In the genomic region with DNA sequence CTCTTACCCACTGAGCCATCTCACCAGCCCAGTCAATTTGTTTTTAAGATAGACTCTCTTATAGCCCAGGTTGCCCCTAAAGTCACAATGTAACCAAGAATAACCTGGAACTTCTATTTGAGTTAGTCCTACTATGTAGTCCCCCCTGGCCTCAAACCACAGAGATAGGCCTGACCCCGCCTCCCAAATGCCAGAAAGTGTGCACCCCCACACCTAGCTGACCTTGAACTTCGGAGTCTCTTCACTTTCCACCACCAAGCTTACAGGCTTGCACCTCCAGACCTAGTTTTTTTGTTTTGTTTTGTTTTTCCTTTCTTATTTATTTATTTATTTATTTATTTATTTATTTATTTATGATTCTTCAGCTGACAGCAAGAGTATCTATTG, we compare ENCODE assay signal across 8 mouse cellular contexts. TPM values are rescaled to one million over a fixed set of nuclear protein-coding genes. Genes with fewer than 3 reads are reported as not detected.
A peak's percentile ranks its signal among the peaks of the same experiment; 100 is the strongest.
DNase-seq lines count a peak whose midpoint lies in the region; ATAC-seq and TF ChIP-seq lines count a peak whose summit lies in the region.
"Had no signal": no experiment of that assay in that cellular context is flagged by ENCODE, and none has a peak within 500 bp of the region (broad histone marks: within the 10 kb centered on the region; RNA-seq: fewer than 3 reads in every experiment).

No protein-coding gene starts in this region.

- H3K9me3 ChIP-seq in lung, postnatal 0 days (ENCODE audit: low read length), result no peaks in the 10 kb centered on the region
- no peaks in the 10 kb centered on the region for H3K9me3 ChIP-seq in forebrain, postnatal 0 days (ENCODE audit: low read length)
- no peaks in the 10 kb centered on the region for H3K9me3 ChIP-seq in liver, embryonic 12.5 days (replicated peaks)

- no peak for TF ChIP-seq EP300 in lung, postnatal 0 days (IDR thresholded peaks at IDR 0.05)

- no peaks in the 10 kb centered on the region for H3K36me3 ChIP-seq in lung, postnatal 0 days (ENCODE audit: insufficient read depth, low read length)
- H3K36me3 ChIP-seq in forebrain, postnatal 0 days (ENCODE audit: insufficient read depth), result no peaks in the 10 kb centered on the region
- H3K36me3 ChIP-seq in liver, embryonic 12.5 days, result no peaks in the 10 kb centered on the region

- H3K27ac ChIP-seq in lung, postnatal 0 days (ENCODE audit: low read length), result 0 out of 2 replicates have a peak overlapping the region, but pooled peaks have one; percentile 96
- peak overlapping the region; percentile 82; the same call in 1 of the 2 replicates for H3K27ac ChIP-seq in forebrain, postnatal 0 days (ENCODE audit: low read depth, low read length)
- peak overlapping the region; percentile 73 for H3K27ac ChIP-seq in liver, embryonic 12.5 days

- DNase-seq in lung, postnatal 0 days (ENCODE audit: low spot score), result no peak
- no peak for DNase-seq in lung, postnatal 4 days
- no peak for DNase-seq in forebrain, postnatal 0 days
- DNase-seq in thymus, adult 18-20 months, result no peak
- DNase-seq in adrenal gland, postnatal 36 days, result no peak
- DNase-seq in left cerebral cortex, postnatal 4 days, result no peak
- DNase-seq: gastrocnemius, postnatal 25 days had no signal

- 79% methylated on average over 2 of the region's 2 CpGs for WGBS in lung, postnatal 0 days
- 77% methylated on average over 2 of the region's 2 CpGs for WGBS in forebrain, postnatal 0 days
- WGBS in liver, embryonic 12.5 days (ENCODE audit: insufficient replicate concordance), result 41% methylated on average over 2 of the region's 2 CpGs

- intact Hi-C loops in left cerebral cortex, postnatal 4 days (cut with DNase I), result no loop called here

- no peak for ATAC-seq in lung, postnatal 0 days
- no peak for ATAC-seq in forebrain, postnatal 0 days
- ATAC-seq in liver, embryonic 12.5 days, result no peak

- peak overlapping the region; percentile 55 for H3K4me2 ChIP-seq in lung, postnatal 0 days (replicated peaks; ENCODE audit: low read depth, low read length)
- H3K4me2 ChIP-seq in forebrain, postnatal 0 days (ENCODE audit: low read depth), result peak overlapping the region; percentile 43
- H3K4me2 ChIP-seq in liver, embryonic 12.5 days, result peak overlapping the region; percentile 65

- H3K27me3 ChIP-seq in lung, postnatal 0 days (replicated peaks; ENCODE audit: insufficient read depth, low read length), result no peaks in the 10 kb centered on the region
- H3K27me3 ChIP-seq in forebrain, postnatal 0 days (ENCODE audit: insufficient read depth, low read length), result no peaks in the 10 kb centered on the region
- no peaks in the 10 kb centered on the region for H3K27me3 ChIP-seq in liver, embryonic 12.5 days (replicated peaks)

- peak overlapping the region; percentile 43 for H3K9ac ChIP-seq in lung, postnatal 0 days (replicated peaks; ENCODE audit: low read depth)
- no peak overlapping the region for H3K9ac ChIP-seq in forebrain, postnatal 0 days
- peak overlapping the region; percentile 63 for H3K9ac ChIP-seq in liver, embryonic 12.5 days

- peak overlapping the region; percentile 36; the same call in 1 of the 2 replicates for H3K4me3 ChIP-seq in lung, postnatal 0 days (ENCODE audit: low read depth, low read length)
- H3K4me3 ChIP-seq in forebrain, postnatal 0 days (ENCODE audit: low read depth, low read length), result peak overlapping the region; percentile 30; the same call in 1 of the 2 replicates
- peak overlapping the region; percentile 52 for H3K4me3 ChIP-seq in liver, embryonic 12.5 days

- no peak for TF ChIP-seq CTCF in lung, postnatal 0 days (IDR thresholded peaks at IDR 0.05)
- TF ChIP-seq CTCF in forebrain, postnatal 0 days (IDR thresholded peaks at IDR 0.05; ENCODE audit: low read depth), result no peak

- H3K4me1 ChIP-seq in lung, postnatal 0 days (ENCODE audit: insufficient read depth, low read depth, low read length), result no peaks in the 10 kb centered on the region
- H3K4me1 ChIP-seq in forebrain, postnatal 0 days (ENCODE audit: insufficient read depth), result no peaks in the 10 kb centered on the region
- H3K4me1 ChIP-seq in liver, embryonic 12.5 days, result peaks cover 20% of the 10 kb centered on the region

RNA-seq across cellular contexts. Expression of a gene that starts 27.8 kb away (rescaled TPM):
- polyA plus RNA-seq in lung, postnatal 0 days (2015; fragmentation: Nextera tagmentation; extraction: Ambion mirVana), result 52.4 and 55.7 TPM in 2 replicates
- 81.2 and 104 TPM in 2 replicates for total RNA-seq in forebrain, postnatal 0 days (2014; rRNA removed)
- 37.5 and 48.2 TPM in 2 replicates for polyA plus RNA-seq in forebrain, postnatal 0 days (2015; fragmentation: Nextera tagmentation; extraction: Ambion mirVana)
- 27.1 and 27.5 TPM in 2 replicates for polyA plus RNA-seq in liver, embryonic 12.5 days (2016; fragmentation: Nextera tagmentation; extraction: Ambion mirVana)
- 100 to 1,000 TPM; 103 to 115 TPM for total RNA-seq in adrenal gland, postnatal 36 days (2021)
- 100 to 1,000 TPM; 155 to 163 TPM for total RNA-seq in left cerebral cortex, postnatal 4 days (2021)

RNA-seq across cellular contexts. Expression of a gene that starts 29.3 kb away (rescaled TPM):
- polyA plus RNA-seq in lung, postnatal 0 days (2015; fragmentation: Nextera tagmentation; extraction: Ambion mirVana), result 18.9 and 19.3 TPM in 2 replicates
- total RNA-seq in forebrain, postnatal 0 days (2014; rRNA removed), result 0.08 and 0.19 TPM in 2 replicates
- polyA plus RNA-seq in forebrain, postnatal 0 days (2015; fragmentation: Nextera tagmentation; extraction: Ambion mirVana), result 0.33 and 0.40 TPM in 2 replicates
- polyA plus RNA-seq in liver, embryonic 12.5 days (2016; fragmentation: Nextera tagmentation; extraction: Ambion mirVana), result 5.0 and 5.7 TPM in 2 replicates
- 10 to 100 TPM; 35.9 to 61.1 TPM for total RNA-seq in adrenal gland, postnatal 36 days (2021)
- 1 to 10 TPM; 1.1 TPM for total RNA-seq in left cerebral cortex, postnatal 4 days (2021)

RNA-seq across cellular contexts. Expression of a gene that starts 48.4 kb away (rescaled TPM):
- polyA plus RNA-seq in lung, postnatal 0 days (2015; fragmentation: Nextera tagmentation; extraction: Ambion mirVana), result not detected in 2 replicates
- total RNA-seq in forebrain, postnatal 0 days (2014; rRNA removed), result not detected in 2 replicates
- not detected in 2 replicates for polyA plus RNA-seq in forebrain, postnatal 0 days (2015; fragmentation: Nextera tagmentation; extraction: Ambion mirVana)
- polyA plus RNA-seq in liver, embryonic 12.5 days (2016; fragmentation: Nextera tagmentation; extraction: Ambion mirVana), result not detected in 2 replicates
- total RNA-seq in adrenal gland, postnatal 36 days (2021), result not detected
- not detected for total RNA-seq in left cerebral cortex, postnatal 4 days (2021)
- total RNA-seq: gastrocnemius, postnatal 25 days had no signal

Comparison
In these comparisons a context has a peak if more than half of its experiments do, and no peak if none do; other contexts are left out.
1. RNA of a gene that starts 29.3 kb away (total RNA-seq): 35.9 to 61.1 TPM in adrenal gland, postnatal 36 days; 1.1 TPM in left cerebral cortex, postnatal 4 days and 0.08 to 0.19 TPM in forebrain, postnatal 0 days; every median in the first group is over 10 times any median in the second.
2. Peak in every context shown above with its lines, with median percentiles within 50 percentile points of each other: H3K27ac ChIP-seq, H3K4me2 ChIP-seq and H3K4me3 ChIP-seq.